Mouse (Mus musculus): Measurements from ENCODE around the gene Hunk. TPM values are rescaled to one million over a fixed set of nuclear protein-coding genes. Genes with fewer than 3 reads are reported as not detected.

Gene Hunk
- polyA plus RNA-seq, 1 experiment from 2014 or later: 22.2 TPM

GRCm38 (mm10) chr16:90500809-90501208 lies 115.0 kb downstream of the Hunk start:
- Histone ChIP-seq H3K36me3 (peaks cover 55% of the 10 kb centered on the region), H3K9ac (replicated peaks) (no peak overlapping the region), H3K27ac (no peak overlapping the region), H3K9me3 (no peaks in the 10 kb centered on the region), H3K4me2 (no peak overlapping the region), H3K27me3 (no peaks in the 10 kb centered on the region), H3K4me1 (replicated peaks) (peaks cover 6% of the 10 kb centered on the region; the same call in 1 of the 2 replicates), H3K4me3 (replicated peaks) (no peak overlapping the region)
- WGBS: 89% methylated on average over 6 of the region's 6 CpGs
- no peak for ATAC-seq (ENCODE audit: insufficient number of reproducible peaks, insufficient read depth, low FRiP score, low TSS enrichment, low read depth)

GRCm38 (mm10) chr16:90505252-90505651 lies 119.4 kb downstream of the Hunk start:
- Histone ChIP-seq H3K27me3 (no peaks in the 10 kb centered on the region), H3K4me1 (replicated peaks) (peaks cover 3% of the 10 kb centered on the region; the same call in 1 of the 2 replicates), H3K9ac (replicated peaks) (no peak overlapping the region), H3K36me3 (peaks cover 11% of the 10 kb centered on the region), H3K9me3 (no peaks in the 10 kb centered on the region), H3K4me3 (replicated peaks) (no peak overlapping the region), H3K4me2 (no peak overlapping the region), H3K27ac (no peak overlapping the region)
- no peak for ATAC-seq (ENCODE audit: insufficient number of reproducible peaks, insufficient read depth, low FRiP score, low TSS enrichment, low read depth)
- 85% methylated on average over 10 of the region's 10 CpGs for WGBS

GRCm38 (mm10) chr16:90505680-90506079 lies 119.9 kb downstream of the Hunk start:
- Histone ChIP-seq H3K27ac (no peak overlapping the region), H3K9ac (replicated peaks) (no peak overlapping the region), H3K27me3 (no peaks in the 10 kb centered on the region), H3K36me3 (peaks cover 8% of the 10 kb centered on the region; the same call in 1 of the 2 replicates), H3K4me1 (replicated peaks) (peaks cover 3% of the 10 kb centered on the region; the same call in 1 of the 2 replicates), H3K9me3 (no peaks in the 10 kb centered on the region), H3K4me2 (no peak overlapping the region), H3K4me3 (replicated peaks) (no peak overlapping the region)
- WGBS: 87% methylated on average over 2 of the region's 2 CpGs
- no peak for ATAC-seq (ENCODE audit: insufficient number of reproducible peaks, insufficient read depth, low FRiP score, low TSS enrichment, low read depth)

DNA sequence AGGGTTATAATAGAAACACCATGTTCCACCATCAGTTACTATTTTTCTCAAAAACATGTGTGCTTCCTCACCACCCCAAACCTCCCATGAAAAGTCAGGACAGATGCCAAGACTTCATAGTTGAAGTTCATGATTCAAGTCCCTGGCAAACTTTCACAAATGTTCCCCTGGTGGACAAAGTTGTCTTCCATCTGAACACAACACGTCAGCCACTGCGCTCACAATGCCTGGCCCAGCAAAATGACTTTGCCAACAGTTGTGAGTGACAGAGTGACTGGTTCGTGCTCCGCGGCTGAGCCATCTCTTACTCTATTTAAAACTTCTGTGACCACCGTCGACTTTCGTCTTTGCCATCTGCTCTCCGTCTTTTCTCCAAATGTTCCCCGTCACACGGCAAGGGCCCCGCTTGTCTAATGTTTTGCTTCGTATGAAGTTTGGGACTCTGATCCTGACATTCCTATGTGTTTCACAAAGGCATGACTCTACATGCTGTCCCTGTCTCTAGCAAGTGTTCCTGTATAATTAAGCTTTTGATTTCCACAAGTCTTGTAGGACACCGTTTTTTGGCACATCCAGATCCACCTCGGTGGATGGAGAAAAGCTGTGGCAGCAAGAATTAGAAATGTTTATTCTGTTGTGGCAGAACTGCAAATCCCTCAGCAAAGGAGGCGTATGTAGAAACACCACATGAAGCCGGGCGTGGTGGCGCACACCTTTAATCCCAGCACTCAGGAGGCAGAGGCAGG lies 125.9 kb downstream of the Hunk start:
- no peak for ATAC-seq (ENCODE audit: insufficient number of reproducible peaks, insufficient read depth, low FRiP score, low TSS enrichment, low read depth)
- Histone ChIP-seq H3K4me2 (no peak overlapping the region), H3K9ac (replicated peaks) (no peak overlapping the region), H3K4me3 (replicated peaks) (no peak overlapping the region), H3K27ac (no peak overlapping the region), H3K9me3 (no peaks in the 10 kb centered on the region), H3K4me1 (replicated peaks) (peaks cover 3% of the 10 kb centered on the region), H3K36me3 (no peaks in the 10 kb centered on the region), H3K27me3 (no peaks in the 10 kb centered on the region)
- 90% methylated on average over 19 of the region's 19 CpGs for WGBS

- no peak for ATAC-seq (ENCODE audit: insufficient number of reproducible peaks, insufficient read depth, low FRiP score, low TSS enrichment, low read depth)
- Histone ChIP-seq H3K9ac (replicated peaks) (no peak overlapping the region), H3K9me3 (no peaks in the 10 kb centered on the region), H3K27me3 (no peaks in the 10 kb centered on the region), H3K36me3 (no peaks in the 10 kb centered on the region), H3K27ac (no peak overlapping the region), H3K4me1 (replicated peaks) (peaks cover 45% of the 10 kb centered on the region), H3K4me3 (replicated peaks) (no peak overlapping the region), H3K4me2 (no peak overlapping the region)
- WGBS: 48% methylated on average over 9 of the region's 9 CpGs
These were observed 131.2 kb downstream of the Hunk start for GRCm38 (mm10) chr16:90517041-90517440.

DNA sequence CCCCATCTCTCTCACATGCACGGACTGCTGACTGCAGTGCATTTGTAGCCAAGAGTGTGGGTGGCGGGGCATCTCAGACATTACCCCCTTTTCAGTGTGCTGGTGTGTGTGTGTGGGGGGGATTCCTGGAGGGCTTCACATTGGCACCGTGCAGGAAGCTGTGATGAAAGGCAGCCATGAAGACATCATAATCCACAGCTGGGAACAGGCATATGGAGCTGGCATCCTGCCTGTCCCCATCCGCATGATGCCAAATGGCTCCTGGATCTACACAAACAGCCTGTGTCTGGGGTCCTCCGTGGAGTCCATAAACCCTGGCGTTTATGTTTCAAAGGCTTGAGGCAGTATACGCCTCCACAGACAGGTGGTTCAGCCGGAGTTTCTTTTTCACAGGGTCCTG lies 132.4 kb downstream of the Hunk start:
- 0 out of 2 replicates have a peak overlapping the region, but pooled peaks have one; percentile 0 for H3K4me2 ChIP-seq
- ATAC-seq (ENCODE audit: insufficient number of reproducible peaks, insufficient read depth, low FRiP score, low TSS enrichment, low read depth): 0 out of 2 replicates have a peak, but pooled peaks have one; percentile 35

DNA sequence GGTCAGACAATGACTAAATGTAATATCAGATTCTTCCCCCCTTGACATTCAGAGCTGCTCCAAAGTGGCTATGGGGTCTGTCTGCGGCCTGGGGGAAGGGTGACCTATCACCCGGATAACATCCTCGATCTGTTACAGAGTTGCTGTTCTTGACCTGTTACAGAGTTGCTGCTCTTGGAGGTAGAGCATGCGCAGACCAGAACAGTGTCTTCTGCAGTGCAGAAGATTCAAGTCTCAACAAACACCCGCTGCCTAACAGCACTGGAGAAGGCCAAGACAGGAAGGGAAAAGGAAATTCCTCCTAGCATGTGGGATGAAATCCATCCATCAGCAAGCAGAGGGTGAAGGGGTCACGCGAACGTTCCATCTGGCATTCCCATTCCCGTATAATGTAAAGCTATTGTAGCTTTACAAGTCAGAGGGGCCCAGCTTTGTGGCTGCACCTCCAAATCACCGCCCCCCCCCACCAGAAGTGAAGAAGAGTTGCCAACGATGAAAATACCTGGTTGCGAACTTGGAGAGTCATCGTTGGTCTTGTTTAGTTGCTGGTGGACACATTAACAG lies 133.0 kb downstream of the Hunk start:
- Histone ChIP-seq H3K4me3 (replicated peaks) (no peak overlapping the region), H3K27ac (peak overlapping the region; percentile 36), H3K4me2 (0 out of 2 replicates have a peak overlapping the region, but pooled peaks have one; percentile 0), H3K9ac (replicated peaks) (no peak overlapping the region), H3K36me3 (no peaks in the 10 kb centered on the region), H3K9me3 (no peaks in the 10 kb centered on the region), H3K27me3 (no peaks in the 10 kb centered on the region), H3K4me1 (replicated peaks) (peaks cover 61% of the 10 kb centered on the region)
- WGBS: 60% methylated on average over 13 of the region's 13 CpGs
- ATAC-seq (ENCODE audit: insufficient number of reproducible peaks, insufficient read depth, low FRiP score, low TSS enrichment, low read depth): no peak

More for the DNA sequence above, 132.4 kb downstream of the Hunk start:
- no peaks in the 10 kb centered on the region for H3K27me3 ChIP-seq
- H3K4me1 ChIP-seq (replicated peaks): peaks cover 55% of the 10 kb centered on the region
- H3K9ac ChIP-seq (replicated peaks): no peak overlapping the region
- WGBS: 38% methylated on average over 8 of the region's 8 CpGs
- no peaks in the 10 kb centered on the region for H3K36me3 ChIP-seq
- no peak overlapping the region for H3K4me3 ChIP-seq (replicated peaks)
- no peaks in the 10 kb centered on the region for H3K9me3 ChIP-seq
- H3K27ac ChIP-seq: peak overlapping the region; percentile 36

GRCm38 (mm10) chr16:90521191-90521950 lies 135.6 kb downstream of the Hunk start:
- peak overlapping the region; percentile 46; the same call in 1 of the 2 replicates for H3K27ac ChIP-seq
- WGBS: 20% methylated on average over 10 of the region's 10 CpGs
- H3K4me3 ChIP-seq (replicated peaks): no peak overlapping the region
- peaks cover 65% of the 10 kb centered on the region for H3K4me1 ChIP-seq (replicated peaks)
- H3K9ac ChIP-seq (replicated peaks): 0 out of 2 replicates have a peak overlapping the region, but pooled peaks have one; percentile 37
- no peaks in the 10 kb centered on the region for H3K36me3 ChIP-seq
- no peak overlapping the region for H3K4me2 ChIP-seq
- H3K27me3 ChIP-seq: no peaks in the 10 kb centered on the region
- no peaks in the 10 kb centered on the region for H3K9me3 ChIP-seq
- no peak for ATAC-seq (ENCODE audit: insufficient number of reproducible peaks, insufficient read depth, low FRiP score, low TSS enrichment, low read depth)

- 0 out of 2 replicates have a peak overlapping the region, but pooled peaks have one; percentile 37 for H3K9ac ChIP-seq (replicated peaks)
- WGBS: 37% methylated on average over 3 of the region's 3 CpGs
- H3K36me3 ChIP-seq: no peaks in the 10 kb centered on the region
- H3K27ac ChIP-seq: peak overlapping the region; percentile 46; the same call in 1 of the 2 replicates
- H3K4me2 ChIP-seq: no peak overlapping the region
- no peak for ATAC-seq (ENCODE audit: insufficient number of reproducible peaks, insufficient read depth, low FRiP score, low TSS enrichment, low read depth)
- no peaks in the 10 kb centered on the region for H3K9me3 ChIP-seq
- H3K4me1 ChIP-seq (replicated peaks): peaks cover 60% of the 10 kb centered on the region
- H3K27me3 ChIP-seq: 0 out of 2 replicates have a peak, but pooled peaks cover under 1% of the 10 kb centered on the region
- H3K4me3 ChIP-seq (replicated peaks): no peak overlapping the region
These were observed 136.1 kb downstream of the Hunk start for GRCm38 (mm10) chr16:90521951-90522255.

DNA sequence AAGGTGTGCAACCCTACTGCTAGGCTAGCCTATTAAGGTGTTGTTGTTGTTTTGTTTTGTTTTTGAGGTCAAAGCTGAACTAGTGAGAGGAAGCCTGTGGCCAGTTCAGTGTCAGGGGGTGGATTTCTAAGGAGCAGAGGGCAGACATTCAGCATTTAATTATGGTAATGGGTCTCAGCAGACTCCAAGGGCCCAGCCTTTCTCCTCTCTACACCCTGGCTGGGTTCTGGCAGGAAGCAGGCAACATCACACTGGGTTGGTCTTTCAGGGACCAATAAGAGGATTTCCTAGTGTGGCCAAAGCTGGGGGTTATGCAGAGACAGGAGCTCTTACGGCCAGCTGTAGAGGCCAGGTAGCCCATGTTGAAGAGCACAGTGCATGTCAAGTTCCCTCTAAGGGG lies 136.8 kb downstream of the Hunk start:
- no peak overlapping the region for H3K9ac ChIP-seq (replicated peaks)
- 46% methylated on average over 1 of the region's 1 CpGs for WGBS
- peak overlapping the region; percentile 71 for H3K27ac ChIP-seq

DNA sequence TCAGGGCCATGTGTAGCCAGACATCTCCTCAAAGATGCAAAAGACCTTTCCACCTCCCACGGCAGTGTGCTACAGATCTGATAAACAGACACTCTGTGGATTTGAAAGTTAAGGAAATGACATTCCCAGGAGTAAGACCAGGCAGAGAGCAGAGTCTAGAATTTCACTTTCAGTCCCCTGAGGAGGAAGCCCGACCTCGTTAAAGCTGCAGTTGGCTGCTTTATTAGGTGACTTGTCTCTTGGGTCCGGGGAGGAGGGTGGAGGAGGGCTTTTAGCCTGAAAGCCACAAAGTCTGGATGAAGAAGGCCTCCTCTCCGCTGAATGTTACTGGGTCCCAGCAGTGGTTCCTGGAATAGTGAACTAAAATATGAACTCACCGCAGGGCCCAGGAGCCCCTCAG lies 137.6 kb downstream of the Hunk start:
- peak overlapping the region; percentile 71 for H3K27ac ChIP-seq
- 13% methylated on average over 6 of the region's 6 CpGs for WGBS
- no peak overlapping the region for H3K9ac ChIP-seq (replicated peaks)
- 0 out of 2 replicates have a peak, but pooled peaks cover 3% of the 10 kb centered on the region for H3K27me3 ChIP-seq
- ATAC-seq (ENCODE audit: insufficient number of reproducible peaks, insufficient read depth, low FRiP score, low TSS enrichment, low read depth): peak; percentile 76
- H3K4me1 ChIP-seq (replicated peaks): peaks cover 55% of the 10 kb centered on the region
- no peaks in the 10 kb centered on the region for H3K9me3 ChIP-seq
- H3K4me2 ChIP-seq: peak overlapping the region; percentile 26; the same call in 1 of the 2 replicates
- no peak overlapping the region for H3K4me3 ChIP-seq (replicated peaks)
- no peaks in the 10 kb centered on the region for H3K36me3 ChIP-seq

More for the DNA sequence above, 136.8 kb downstream of the Hunk start:
- Histone ChIP-seq H3K4me1 (replicated peaks) (peaks cover 58% of the 10 kb centered on the region), H3K4me3 (replicated peaks) (no peak overlapping the region), H3K27me3 (0 out of 2 replicates have a peak, but pooled peaks cover 3% of the 10 kb centered on the region), H3K4me2 (0 out of 2 replicates have a peak overlapping the region, but pooled peaks have one; percentile 26), H3K36me3 (no peaks in the 10 kb centered on the region), H3K9me3 (no peaks in the 10 kb centered on the region)
- ATAC-seq (ENCODE audit: insufficient number of reproducible peaks, insufficient read depth, low FRiP score, low TSS enrichment, low read depth): no peak
